Mouse (Mus musculus) olfactory bulb, adult 2 months (tissue): ENCODE data around the gene Adam22.

Experiments used
- CTCF ChIP-seq: fragments of 200-500 bp; IDR thresholded peaks from 2 replicates; pipeline ENCODE4 v1.5.1; 2012; ENCODE audit warnings: low read depth, mild to moderate bottlenecking, low read length, moderate library complexity; ENCODE audit not compliant: insufficient read depth
- POLR2A ChIP-seq: fragments of 200-500 bp; IDR thresholded peaks from 2 replicates; pipeline ENCODE4 v1.6.1; 2012; ENCODE audit warnings: mild to moderate bottlenecking, low read depth, low read length, moderate library complexity; ENCODE audit not compliant: insufficient read depth

DNA sequence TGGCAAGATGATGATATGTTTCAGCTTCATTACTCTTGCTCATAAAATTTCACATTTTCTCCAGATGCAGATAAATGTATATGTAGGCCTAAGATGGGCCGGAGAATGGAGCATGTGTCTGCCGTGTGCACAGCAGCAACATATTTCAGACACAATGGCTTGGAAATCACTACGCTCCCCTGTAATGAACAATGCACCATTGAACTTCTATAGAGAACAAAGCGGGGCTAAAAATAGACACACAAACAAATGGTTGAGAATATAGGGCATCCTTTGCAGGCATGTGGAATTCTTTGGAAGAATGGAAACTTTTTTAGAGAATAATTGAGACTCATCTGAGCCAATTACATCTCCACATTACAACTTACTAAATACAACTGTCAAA lies 143.6 kb downstream of the Adam22 start:
- no peak for TF ChIP-seq CTCF
- no peak for TF ChIP-seq POLR2A
